Mouse (Mus musculus): Measurements from ENCODE around the gene Hcfc1. TPM values are rescaled to one million over a fixed set of nuclear protein-coding genes. Genes with fewer than 3 reads are reported as not detected.

Gene Hcfc1
- polyA plus RNA-seq, 1 experiment from 2014 or later, result 69.6 TPM

GRCm38 (mm10) chrX:73922550-73922882 lies 43.6 kb downstream of the Hcfc1 start:
- Histone ChIP-seq H3K36me3 (peaks cover 27% of the 10 kb centered on the region), H3K27ac (replicated peaks) (peak overlapping the region; percentile 88), H3K4me1 (peaks cover 7% of the 10 kb centered on the region), H3K4me3 (peak overlapping the region; percentile 66), H3K9me3 (replicated peaks) (no peaks in the 10 kb centered on the region; the same call in 1 of the 2 replicates), H3K27me3 (ENCODE audit: low read depth, poor library complexity, severe bottlenecking) (no peaks in the 10 kb centered on the region)
- 74% methylated on average over 8 of the region's 8 CpGs for WGBS
- no peak for DNase-seq (ENCODE audit: low spot score)

GRCm38 (mm10) chrX:73921823-73922549 lies 44.2 kb downstream of the Hcfc1 start, which contains the start of the genes Arhgap4 and Naa10:
Gene Arhgap4 (minus strand): TSS chrX:73921870.
Gene Naa10 (minus strand): TSS chrX:73921944.
- no peaks in the 10 kb centered on the region for H3K27me3 ChIP-seq (ENCODE audit: low read depth, poor library complexity, severe bottlenecking)
- DNase-seq (ENCODE audit: low spot score), result peak; percentile 85
- peak within 1 kb of the TSS; percentile 88 for H3K27ac ChIP-seq (replicated peaks)
- peaks cover 32% of the 10 kb centered on the region for H3K36me3 ChIP-seq
- H3K4me3 ChIP-seq, result peak within 1 kb of the TSS; percentile 66
- H3K4me1 ChIP-seq, result peaks cover 7% of the 10 kb centered on the region
- H3K9me3 ChIP-seq (replicated peaks), result no peaks in the 10 kb centered on the region; the same call in 1 of the 2 replicates
- WGBS, result 16% methylated on average over 43 of the region's 43 CpGs

GRCm38 (mm10) chrX:73921285-73921822 lies 44.8 kb downstream of the Hcfc1 start:
- 16% methylated on average over 34 of the region's 34 CpGs for WGBS
- no peak for DNase-seq (ENCODE audit: low spot score)

GRCm38 (mm10) chrX:73918631-73919030 lies 47.5 kb downstream of the Hcfc1 start:
- no peaks in the 10 kb centered on the region; the same call in 1 of the 2 replicates for H3K9me3 ChIP-seq (replicated peaks)
- H3K36me3 ChIP-seq, result peaks cover 36% of the 10 kb centered on the region
- H3K4me1 ChIP-seq, result peaks cover 11% of the 10 kb centered on the region
- no peaks in the 10 kb centered on the region for H3K27me3 ChIP-seq (ENCODE audit: low read depth, poor library complexity, severe bottlenecking)
- no peak for DNase-seq (ENCODE audit: low spot score)
- no peak overlapping the region for H3K4me3 ChIP-seq
- WGBS, result 86% methylated on average over 5 of the region's 5 CpGs
- H3K27ac ChIP-seq (replicated peaks), result no peak overlapping the region

More at GRCm38 (mm10) chrX:73921285-73921822, 44.8 kb downstream of the Hcfc1 start:
- Histone ChIP-seq H3K27me3 (ENCODE audit: low read depth, poor library complexity, severe bottlenecking) (no peaks in the 10 kb centered on the region), H3K27ac (replicated peaks) (peak overlapping the region; percentile 88), H3K36me3 (peaks cover 36% of the 10 kb centered on the region), H3K4me1 (peaks cover 7% of the 10 kb centered on the region), H3K4me3 (peak overlapping the region; percentile 66), H3K9me3 (replicated peaks) (no peaks in the 10 kb centered on the region; the same call in 1 of the 2 replicates)

GRCm38 (mm10) chrX:73916945-73917344 lies 49.2 kb downstream of the Hcfc1 start:
- Histone ChIP-seq H3K4me1 (peaks cover 11% of the 10 kb centered on the region), H3K9me3 (replicated peaks) (no peaks in the 10 kb centered on the region; the same call in 1 of the 2 replicates), H3K27ac (replicated peaks) (no peak overlapping the region), H3K27me3 (ENCODE audit: low read depth, poor library complexity, severe bottlenecking) (no peaks in the 10 kb centered on the region), H3K4me3 (no peak overlapping the region), H3K36me3 (peaks cover 36% of the 10 kb centered on the region)
- WGBS, result 82% methylated on average over 8 of the region's 8 CpGs
- DNase-seq (ENCODE audit: low spot score), result no peak

GRCm38 (mm10) chrX:73914827-73915703 lies 51.1 kb downstream of the Hcfc1 start:
- Histone ChIP-seq H3K4me1 (peaks cover 10% of the 10 kb centered on the region), H3K27me3 (ENCODE audit: low read depth, poor library complexity, severe bottlenecking) (peaks cover 7% of the 10 kb centered on the region), H3K4me3 (peak overlapping the region; percentile 41), H3K27ac (replicated peaks) (peak overlapping the region; percentile 73), H3K36me3 (peaks cover 35% of the 10 kb centered on the region), H3K9me3 (replicated peaks) (no peaks in the 10 kb centered on the region)
- peak; percentile 89 for DNase-seq (ENCODE audit: low spot score)
- WGBS, result 31% methylated on average over 31 of the region's 31 CpGs

- Histone ChIP-seq H3K27ac (replicated peaks) (no peak overlapping the region), H3K4me3 (no peak overlapping the region), H3K9me3 (replicated peaks) (no peaks in the 10 kb centered on the region), H3K36me3 (peaks cover under 1% of the 10 kb centered on the region; the same call in 1 of the 2 replicates), H3K4me1 (peaks cover 10% of the 10 kb centered on the region), H3K27me3 (ENCODE audit: low read depth, poor library complexity, severe bottlenecking) (peaks cover 7% of the 10 kb centered on the region)
- 90% methylated on average over 2 of the region's 2 CpGs for WGBS
- DNase-seq (ENCODE audit: low spot score), result no peak
Observed at GRCm38 (mm10) chrX:73911588-73911987, 54.6 kb downstream of the Hcfc1 start.

GRCm38 (mm10) chrX:73911156-73911555 lies 55.0 kb downstream of the Hcfc1 start:
- DNase-seq (ENCODE audit: low spot score), result peak; percentile 16
- no peaks in the 10 kb centered on the region for H3K36me3 ChIP-seq
- H3K27me3 ChIP-seq (ENCODE audit: low read depth, poor library complexity, severe bottlenecking), result peaks cover 7% of the 10 kb centered on the region
- peak overlapping the region; percentile 40 for H3K4me3 ChIP-seq
- 10% methylated on average over 26 of the region's 26 CpGs for WGBS
- H3K27ac ChIP-seq (replicated peaks), result no peak overlapping the region; the same call in 1 of the 2 replicates
- peaks cover 10% of the 10 kb centered on the region for H3K4me1 ChIP-seq
- no peaks in the 10 kb centered on the region for H3K9me3 ChIP-seq (replicated peaks)

GRCm38 (mm10) chrX:73910451-73910850 lies 55.7 kb downstream of the Hcfc1 start:
- H3K4me3 ChIP-seq, result no peak overlapping the region
- no peak for DNase-seq (ENCODE audit: low spot score)

GRCm38 (mm10) chrX:73910049-73910448 lies 56.1 kb downstream of the Hcfc1 start:
- Histone ChIP-seq H3K36me3 (no peaks in the 10 kb centered on the region), H3K27ac (replicated peaks) (no peak overlapping the region), H3K4me1 (peaks cover 6% of the 10 kb centered on the region), H3K27me3 (ENCODE audit: low read depth, poor library complexity, severe bottlenecking) (peaks cover 7% of the 10 kb centered on the region), H3K4me3 (no peak overlapping the region), H3K9me3 (replicated peaks) (no peaks in the 10 kb centered on the region)
- 83% methylated on average over 1 of the region's 1 CpGs for WGBS
- DNase-seq (ENCODE audit: low spot score), result no peak

More at GRCm38 (mm10) chrX:73910451-73910850, 55.7 kb downstream of the Hcfc1 start:
- Histone ChIP-seq H3K27me3 (ENCODE audit: low read depth, poor library complexity, severe bottlenecking) (peaks cover 7% of the 10 kb centered on the region), H3K36me3 (no peaks in the 10 kb centered on the region), H3K9me3 (replicated peaks) (no peaks in the 10 kb centered on the region), H3K4me1 (peaks cover 8% of the 10 kb centered on the region), H3K27ac (replicated peaks) (no peak overlapping the region)

- Histone ChIP-seq H3K4me1 (no peaks in the 10 kb centered on the region), H3K27me3 (ENCODE audit: low read depth, poor library complexity, severe bottlenecking) (no peaks in the 10 kb centered on the region; the same call in 1 of the 2 replicates), H3K4me3 (no peak overlapping the region), H3K27ac (replicated peaks) (no peak overlapping the region), H3K36me3 (no peaks in the 10 kb centered on the region), H3K9me3 (replicated peaks) (no peaks in the 10 kb centered on the region)
- no peak for DNase-seq (ENCODE audit: low spot score)
- WGBS, result 81% methylated on average over 3 of the region's 3 CpGs
Observed at GRCm38 (mm10) chrX:73897959-73898358, 68.2 kb downstream of the Hcfc1 start.

GRCm38 (mm10) chrX:73895719-73896118 lies 70.4 kb downstream of the Hcfc1 start, which contains the start of gene L1cam:
Gene L1cam (minus strand): TSS chrX:73896105.
- no peaks in the 10 kb centered on the region; the same call in 1 of the 2 replicates for H3K27me3 ChIP-seq (ENCODE audit: low read depth, poor library complexity, severe bottlenecking)
- WGBS, result 15% methylated on average over 2 of the region's 2 CpGs
- no peak within 1 kb of the TSS for H3K4me3 ChIP-seq
- H3K4me1 ChIP-seq, result no peaks in the 10 kb centered on the region
- no peaks in the 10 kb centered on the region for H3K36me3 ChIP-seq
- H3K9me3 ChIP-seq (replicated peaks), result no peaks in the 10 kb centered on the region
- no peak within 1 kb of the TSS for H3K27ac ChIP-seq (replicated peaks)
- DNase-seq (ENCODE audit: low spot score), result peak; percentile 31

Data from midbrain, embryonic 10.5 days (tissue).